Mouse (Mus musculus): ENCODE data around the gene Gm10406.
"Not testable (repeated sequence)": the region's sequence is repeated elsewhere in the genome, so short reads cannot be mapped to it uniquely, and the experiment has no call there.

Gm10406 gene

GRCm38 (mm10) chr14:7026781-7027749 is at the start of gene Gm10406:
Gene Gm10406 (minus strand): TSS chr14:7027449.
- DNase-seq (ENCODE audit: low spot score): peak; percentile 1

DNA sequence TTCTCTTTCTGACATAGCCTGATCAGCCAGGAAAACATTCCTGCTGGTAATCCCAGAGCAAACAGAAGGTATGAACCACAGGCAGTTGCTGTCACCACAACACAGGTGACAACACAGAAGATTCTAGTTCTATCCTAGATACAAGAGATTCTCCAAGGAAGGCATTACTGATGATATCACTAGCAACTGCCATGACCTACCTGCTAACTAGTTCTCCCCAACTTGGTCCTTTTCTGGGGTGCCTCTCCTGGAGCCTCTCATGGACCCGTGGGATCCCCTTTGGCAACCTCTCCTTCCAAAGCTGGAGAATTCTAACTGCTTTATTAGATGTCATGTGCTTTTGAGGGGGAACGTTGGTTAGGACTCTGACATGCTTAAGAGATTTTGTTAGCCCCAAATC is 17.6 kb upstream of the Gm10406 start, which contains the start of gene Gm3685:
Gm3685 (minus strand) TSS at position 101 of the 400 bp plus-strand sequence.
- DNase-seq (ENCODE audit: low spot score): not testable (repeated sequence)

- DNase-seq (ENCODE audit: low spot score): not testable (repeated sequence)
These were observed 975 bp downstream of the Gm10406 start for GRCm38 (mm10) chr14:7026274-7026673.

GRCm38 (mm10) chr14:6973718-6974117 is 53.5 kb downstream of the Gm10406 start, which contains the start of gene Gm6356:
Gene Gm6356 (minus strand): TSS chr14:6973818.
- DNase-seq (ENCODE audit: low spot score): not testable (repeated sequence)
